Mouse (Mus musculus): Measurements from ENCODE around the gene Smyd5.

Smyd5 gene

DNA sequence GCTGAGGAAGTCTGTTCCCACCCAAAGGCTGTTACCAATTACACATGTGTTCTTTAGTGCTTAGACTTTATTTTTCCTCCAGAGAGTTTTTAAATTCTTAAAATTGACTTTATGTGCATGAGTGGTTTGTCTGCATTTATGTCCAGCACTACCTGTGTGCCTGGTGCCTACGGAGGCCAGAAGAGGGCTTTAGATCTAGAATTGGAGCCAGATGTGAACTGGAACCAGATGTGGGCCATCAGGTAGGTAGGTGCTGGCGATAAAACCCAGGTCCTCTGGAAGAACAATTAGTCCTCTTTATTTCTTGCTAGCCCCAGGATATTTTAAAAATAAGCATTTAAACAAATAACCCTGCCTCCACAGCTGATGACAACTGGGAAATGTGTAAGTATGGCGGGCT, 59.8 kb downstream of the Smyd5 start:
- no peak for DNase-seq (ENCODE audit: low spot score)

Measured in T-cell, adult 2 months (primary cell).